Mouse (Mus musculus) MEL (cell line): ENCODE results near the gene Hoxa3. TPM values are rescaled to one million over a fixed set of nuclear protein-coding genes. Genes with fewer than 3 reads are reported as not detected.

ENCODE experiments used
- DNase-seq: peaks from one replicate; pipeline ENCODE4 v3.0.0; 2011; ENCODE audit warnings: low read depth, low spot score
- H3K27ac ChIP-seq: 2 replicates; pipeline ENCODE4 v1.5.1; 2012; ENCODE audit warnings: low read depth, mild to moderate bottlenecking, control low read depth, low read length, moderate library complexity; ENCODE audit not compliant: control insufficient read depth
- H3K27me3 ChIP-seq, 2 experiments: fragments of 150-350 bp in 1 of 2; sonication (generic) in 1 of 2; 2 replicates each; pipeline ENCODE4 v1.6.1; 2012; ENCODE audit warnings: low read length in 2 of 2, mild to moderate bottlenecking in 2 of 2, improper control_type of control experiment in 1 of 2, moderate library complexity in 1 of 2; ENCODE audit not compliant: insufficient read depth in 2 of 2, control insufficient read depth in 1 of 2
- H3K36me3 ChIP-seq, 2 experiments: 2 replicates each; pipeline ENCODE4 v1.6.1; 2012 to 2014; ENCODE audit warnings: low read length in 2 of 2, improper control_type of control experiment in 1 of 2, inconsistent platforms in 1 of 2, mild to moderate bottlenecking in 1 of 2; ENCODE audit not compliant: insufficient read depth in 2 of 2, control insufficient read depth in 1 of 2
- H3K4me1 ChIP-seq, 2 experiments: fragments of 150-350 bp in 1 of 2; sonication (generic) in 1 of 2; 2 replicates each; pipeline ENCODE4 v1.6.1; 2012; ENCODE audit warnings: low read length in 2 of 2, improper control_type of control experiment in 1 of 2, mild to moderate bottlenecking in 1 of 2; ENCODE audit not compliant: insufficient read depth in 2 of 2, control insufficient read depth in 1 of 2
- H3K4me3 ChIP-seq, 2 experiments: fragments of 150-350 bp in 1 of 2; sonication (generic) in 1 of 2; 2 replicates each; pipeline ENCODE4 v1.5.1; 2012; ENCODE audit warnings: low read depth in 2 of 2, low read length in 2 of 2, mild to moderate bottlenecking in 2 of 2, moderate library complexity in 2 of 2, control low read depth in 1 of 2, improper control_type of control experiment in 1 of 2; ENCODE audit not compliant: control insufficient read depth in 1 of 2, insufficient read depth in 1 of 2
- H3K79me2 ChIP-seq: 2 replicates; pipeline ENCODE4 v1.6.1; 2012; ENCODE audit warnings: mild to moderate bottlenecking, low read length, moderate library complexity; ENCODE audit not compliant: control insufficient read depth, poor library complexity, insufficient read depth
- H3K9ac ChIP-seq: 2 replicates; pipeline ENCODE4 v1.6.1; 2012; ENCODE audit warnings: low read depth, mild to moderate bottlenecking, control low read depth, low read length, moderate library complexity; ENCODE audit not compliant: control insufficient read depth, poor library complexity, severe bottlenecking
- H3K9me3 ChIP-seq: fragments of 150-350 bp; sonication (generic); replicated peaks from 2 replicates; pipeline ENCODE4 v1.6.1; 2012; ENCODE audit warnings: mild to moderate bottlenecking, low read length, improper control_type of control experiment, moderate library complexity; ENCODE audit not compliant: insufficient read depth
- CHD1 ChIP-seq: IDR thresholded peaks from 2 replicates; pipeline ENCODE4 v1.6.1; 2012; ENCODE audit warnings: low read depth, mild to moderate bottlenecking, inconsistent platforms, low read length, improper control_type of control experiment
- CHD2 ChIP-seq: IDR thresholded peaks from 2 replicates; pipeline ENCODE4 v1.6.1; 2011; ENCODE audit warnings: low read length, improper control_type of control experiment
- E2F4 ChIP-seq: IDR thresholded peaks from 2 replicates; pipeline ENCODE4 v1.6.1; 2011; ENCODE audit warnings: low read depth, low read length, improper control_type of control experiment, borderline replicate concordance
- ELF1 ChIP-seq: IDR thresholded peaks from 2 replicates; pipeline ENCODE4 v1.6.1; 2014; ENCODE audit warnings: low read depth, mild to moderate bottlenecking, inconsistent platforms, low read length, improper control_type of control experiment, moderate library complexity
- EP300 ChIP-seq, 2 experiments: IDR thresholded peaks; 2 replicates each; pipeline ENCODE4 v1.6.1; 2011; ENCODE audit warnings: improper control_type of control experiment in 2 of 2, low read length in 2 of 2, low read depth in 1 of 2, mild to moderate bottlenecking in 1 of 2
- GABPA ChIP-seq: IDR thresholded peaks from 2 replicates; pipeline ENCODE4 v1.6.1; 2012; ENCODE audit warnings: low read depth, mild to moderate bottlenecking, inconsistent platforms, low read length, improper control_type of control experiment, moderate library complexity
- GATA1 ChIP-seq: IDR thresholded peaks from 2 replicates; pipeline ENCODE4 v1.6.1; 2011; ENCODE audit warnings: low read depth, low read length, improper control_type of control experiment
- HCFC1 ChIP-seq: IDR thresholded peaks from 2 replicates; pipeline ENCODE4 v1.6.1; 2012; ENCODE audit warnings: low read depth, mild to moderate bottlenecking, inconsistent platforms, low read length, improper control_type of control experiment, moderate library complexity
- KAT2A ChIP-seq: conservative IDR thresholded peaks from 2 replicates; pipeline ENCODE4 v1.6.1; 2012; ENCODE audit warnings: low read depth, low read length, improper control_type of control experiment, inconsistent platforms
- MAFK ChIP-seq: IDR thresholded peaks from 2 replicates; pipeline ENCODE4 v1.6.1; 2011; ENCODE audit warnings: low read depth, mild to moderate bottlenecking, low read length, improper control_type of control experiment, borderline replicate concordance
- MAX ChIP-seq: IDR thresholded peaks from 2 replicates; pipeline ENCODE4 v1.6.1; 2011; ENCODE audit warnings: low read length, improper control_type of control experiment
- MAZ ChIP-seq: IDR thresholded peaks from 2 replicates; pipeline ENCODE4 v1.6.1; 2012; ENCODE audit warnings: low read depth, mild to moderate bottlenecking, inconsistent platforms, low read length, improper control_type of control experiment
- MEF2A ChIP-seq: IDR thresholded peaks from 2 replicates; pipeline ENCODE4 v1.6.1; 2014; ENCODE audit warnings: low read depth, mild to moderate bottlenecking, inconsistent platforms, low read length, improper control_type of control experiment; ENCODE audit not compliant: poor library complexity, insufficient replicate concordance, severe bottlenecking; ENCODE audit errors: extremely low read depth
- MXI1 ChIP-seq: IDR thresholded peaks from 2 replicates; pipeline ENCODE4 v1.6.1; 2011; ENCODE audit warnings: mild to moderate bottlenecking, low read depth, low read length, improper control_type of control experiment
- MYB ChIP-seq: IDR thresholded peaks from 2 replicates; pipeline ENCODE4 v1.6.1; 2011; ENCODE audit warnings: mild to moderate bottlenecking, low read depth, low read length, improper control_type of control experiment
- MYC ChIP-seq: IDR thresholded peaks from 2 replicates; pipeline ENCODE4 v1.6.1; 2011; ENCODE audit warnings: low read depth, mild to moderate bottlenecking, low read length, improper control_type of control experiment, moderate library complexity
- NELFE ChIP-seq: IDR thresholded peaks from 2 replicates; pipeline ENCODE4 v1.6.1; 2011; ENCODE audit warnings: low read depth, low read length, improper control_type of control experiment
- NRF1 ChIP-seq: IDR thresholded peaks from 2 replicates; pipeline ENCODE4 v1.6.1; 2014; ENCODE audit warnings: low read depth, mild to moderate bottlenecking, inconsistent platforms, low read length, improper control_type of control experiment, moderate library complexity; ENCODE audit not compliant: poor library complexity, insufficient read depth, severe bottlenecking
- POLR2AphosphoS5 ChIP-seq: IDR thresholded peaks from 2 replicates; pipeline ENCODE4 v1.6.1; 2012; ENCODE audit warnings: low read depth, borderline replicate concordance, mild to moderate bottlenecking, inconsistent platforms, low read length, moderate library complexity, mixed read lengths
- RAD21 ChIP-seq: IDR thresholded peaks from 2 replicates; pipeline ENCODE4 v1.6.1; 2011; ENCODE audit warnings: mild to moderate bottlenecking, low read depth, low read length, improper control_type of control experiment
- SIN3A ChIP-seq: IDR thresholded peaks from 2 replicates; pipeline ENCODE4 v1.6.1; 2012; ENCODE audit warnings: low read length, improper control_type of control experiment, inconsistent platforms
- SMC3 ChIP-seq: IDR thresholded peaks from 2 replicates; pipeline ENCODE4 v1.6.1; 2011; ENCODE audit warnings: low read depth, low read length, improper control_type of control experiment
- TCF12 ChIP-seq: IDR thresholded peaks from 2 replicates; pipeline ENCODE4 v1.6.1; 2014; ENCODE audit warnings: low read depth, mild to moderate bottlenecking, inconsistent platforms, low read length, improper control_type of control experiment, moderate library complexity
- UBTF ChIP-seq: IDR thresholded peaks from 2 replicates; pipeline ENCODE4 v1.6.1; 2012; ENCODE audit warnings: low read depth, mild to moderate bottlenecking, inconsistent platforms, low read length, improper control_type of control experiment, moderate library complexity, borderline replicate concordance; ENCODE audit not compliant: insufficient read depth
- USF1 ChIP-seq: IDR thresholded peaks from 2 replicates; pipeline ENCODE4 v1.6.1; 2014; ENCODE audit warnings: low read depth, mild to moderate bottlenecking, inconsistent platforms, low read length, improper control_type of control experiment, moderate library complexity
- ZKSCAN1 ChIP-seq: IDR thresholded peaks from 2 replicates; pipeline ENCODE4 v1.6.1; 2012; ENCODE audit warnings: low read depth, mild to moderate bottlenecking, inconsistent platforms, low read length, improper control_type of control experiment, moderate library complexity
- ZMIZ1 ChIP-seq: IDR thresholded peaks from 2 replicates; pipeline ENCODE4 v1.6.1; 2012; ENCODE audit warnings: low read depth, mild to moderate bottlenecking, inconsistent platforms, low read length, improper control_type of control experiment, moderate library complexity
- ZNF384 ChIP-seq: IDR thresholded peaks from 2 replicates; pipeline ENCODE4 v1.6.1; 2012; ENCODE audit warnings: low read depth, mild to moderate bottlenecking, inconsistent platforms, low read length, improper control_type of control experiment
- polyA plus RNA-seq, 2 experiments: library from polyadenylated mRNA; stranded (reverse) in 1 of 2; unstranded in 1 of 2; fragments of >175 nt in 1 of 2; fragments of >200 nt in 1 of 2; gene quantifications; 2 replicates each; pipeline versions ENCODE4 v1.2.1 to v1.2.4; 2012; ENCODE audit warnings: low replicate concordance in 2 of 2, low read depth in 1 of 2; ENCODE audit not compliant: insufficient read length in 2 of 2, insufficient read depth in 1 of 2, missing spikeins in 1 of 2
- total RNA-seq: library from RNA; depleted of rRNA; stranded (reverse); fragments of 300-350 nt; gene quantifications from 2 replicates; pipeline ENCODE4 v1.2.3, GENCODE M21; 2012

Hoxa3 gene
- total and polyA plus RNA-seq, 3 experiments = not detected

GRCm38 (mm10) chr6:52212556-52213118, 499 bp downstream of the Hoxa3 start:
- no peak overlapping the region for H3K9ac ChIP-seq
- H3K79me2 ChIP-seq = no peaks in the 10 kb centered on the region
- TF ChIP-seq KAT2A = no peak
- TF ChIP-seq MXI1 = no peak
- no peak for TF ChIP-seq CHD2
- no peak for TF ChIP-seq HCFC1
- no peak for TF ChIP-seq ZKSCAN1
- no peak for TF ChIP-seq MYB
- TF ChIP-seq E2F4 = no peak
- no peak for TF ChIP-seq USF1
- no peak for TF ChIP-seq MAFK
- TF ChIP-seq MAX = no peak
- no peak for TF ChIP-seq TCF12
- no peak for TF ChIP-seq SIN3A
- TF ChIP-seq ZMIZ1 = no peak
- no peak for TF ChIP-seq MAZ
- H3K4me1 ChIP-seq = no peaks in the 10 kb centered on the region
- no peak for DNase-seq
- no peaks in the 10 kb centered on the region for H3K36me3 ChIP-seq
- H3K9me3 ChIP-seq = no peaks in the 10 kb centered on the region
- no peak overlapping the region for H3K27ac ChIP-seq
- no peak overlapping the region for H3K4me3 ChIP-seq
- H3K27me3 ChIP-seq = no peaks in the 10 kb centered on the region

GRCm38 (mm10) chr6:52211961-52212360, 1.2 kb downstream of the Hoxa3 start:
- Histone ChIP-seq H3K4me3 (no peak overlapping the region), H3K9me3 (no peaks in the 10 kb centered on the region), H3K36me3 (no peaks in the 10 kb centered on the region), H3K27ac (no peak overlapping the region), H3K27me3 (no peaks in the 10 kb centered on the region), H3K79me2 (no peaks in the 10 kb centered on the region), H3K9ac (no peak overlapping the region), H3K4me1 (no peaks in the 10 kb centered on the region)
- TF ChIP-seq MEF2A (no peak), UBTF (no peak), ZKSCAN1 (no peak), GATA1 (no peak), NELFE (no peak), EP300 (IDR thresholded peaks at IDR 0.05; ENCODE audit: low read depth in 1 of 2, low read length in 2 of 2) (no peak), MYC (no peak), ELF1 (no peak), CHD1 (no peak), POLR2AphosphoS5 (no peak), SMC3 (no peak), RAD21 (no peak), NRF1 (no peak), ZNF384 (no peak), MYB (no peak), GABPA (no peak), MAZ (no peak)
- DNase-seq = no peak
